Mouse (Mus musculus) liver, embryonic 15.5 days (tissue): ENCODE measurements around the gene Taf9b. TPM values are rescaled to one million over a fixed set of nuclear protein-coding genes. Genes with fewer than 3 reads are reported as not detected.
A peak's percentile ranks its signal among the peaks of the same experiment; 100 is the strongest.

Experiments used
- ATAC-seq: fragments of 200-750 bp; cut with Nextera tagmentation; 2 replicates; pipeline ENCODE4 v1.8.0; 2017; ENCODE audit warnings: moderate number of reproducible peaks, mild to moderate bottlenecking, moderate library complexity; ENCODE audit not compliant: insufficient read depth
- H3K27ac ChIP-seq: fragments of 300-500 bp; sonication (generic); replicated peaks from 2 replicates; pipeline ENCODE4 v1.5.1; 2015; ENCODE audit warnings: mild to moderate bottlenecking, inconsistent platforms
- H3K27me3 ChIP-seq: fragments of 300-500 bp; sonication (generic); 2 replicates; pipeline ENCODE4 v1.6.1; 2015; ENCODE audit warnings: mild to moderate bottlenecking, inconsistent platforms
- H3K36me3 ChIP-seq: fragments of 300-500 bp; sonication (generic); replicated peaks from 2 replicates; pipeline ENCODE4 v1.6.1; 2015; ENCODE audit warnings: moderate library complexity, mild to moderate bottlenecking, inconsistent platforms
- H3K4me1 ChIP-seq: fragments of 300-500 bp; sonication (generic); replicated peaks from 2 replicates; pipeline ENCODE4 v1.6.1; 2015; ENCODE audit warnings: inconsistent platforms
- H3K4me2 ChIP-seq: fragments of 300-500 bp; sonication (generic); 2 replicates; pipeline ENCODE4 v1.6.1; 2015; ENCODE audit warnings: moderate library complexity, mild to moderate bottlenecking, inconsistent platforms
- H3K4me3 ChIP-seq: fragments of 300-500 bp; sonication (generic); replicated peaks from 2 replicates; pipeline ENCODE4 v1.5.1; 2015; ENCODE audit warnings: mild to moderate bottlenecking, inconsistent platforms
- H3K9ac ChIP-seq: fragments of 300-500 bp; sonication (generic); 2 replicates; pipeline ENCODE4 v1.6.1; 2015; ENCODE audit warnings: moderate library complexity, mild to moderate bottlenecking, inconsistent platforms
- H3K9me3 ChIP-seq: fragments of 300-500 bp; sonication (generic); replicated peaks from 2 replicates; pipeline ENCODE4 v1.6.1; 2016; ENCODE audit warnings: inconsistent platforms
- WGBS: fragments of 180-500 bp; shearing (Covaris S2); methylation state at CpG from one replicate; pipeline ENCODE4 v1.1.7; 2015; ENCODE audit warnings: mixed read lengths; ENCODE audit not compliant: insufficient replicate concordance; 5-methylcytosine and 5-hydroxymethylcytosine counted together
- polyA plus RNA-seq: library from polyadenylated mRNA; unstranded; fragments of >200 nt; fragmentation: Nextera tagmentation; extraction: Ambion mirVana; gene quantifications from 2 replicates; pipeline ENCODE4 v1.2.1, GENCODE M21; 2015

Taf9b gene
- polyA plus RNA-seq, 1 experiment from 2014 or later, result 4.2 TPM

DNA sequence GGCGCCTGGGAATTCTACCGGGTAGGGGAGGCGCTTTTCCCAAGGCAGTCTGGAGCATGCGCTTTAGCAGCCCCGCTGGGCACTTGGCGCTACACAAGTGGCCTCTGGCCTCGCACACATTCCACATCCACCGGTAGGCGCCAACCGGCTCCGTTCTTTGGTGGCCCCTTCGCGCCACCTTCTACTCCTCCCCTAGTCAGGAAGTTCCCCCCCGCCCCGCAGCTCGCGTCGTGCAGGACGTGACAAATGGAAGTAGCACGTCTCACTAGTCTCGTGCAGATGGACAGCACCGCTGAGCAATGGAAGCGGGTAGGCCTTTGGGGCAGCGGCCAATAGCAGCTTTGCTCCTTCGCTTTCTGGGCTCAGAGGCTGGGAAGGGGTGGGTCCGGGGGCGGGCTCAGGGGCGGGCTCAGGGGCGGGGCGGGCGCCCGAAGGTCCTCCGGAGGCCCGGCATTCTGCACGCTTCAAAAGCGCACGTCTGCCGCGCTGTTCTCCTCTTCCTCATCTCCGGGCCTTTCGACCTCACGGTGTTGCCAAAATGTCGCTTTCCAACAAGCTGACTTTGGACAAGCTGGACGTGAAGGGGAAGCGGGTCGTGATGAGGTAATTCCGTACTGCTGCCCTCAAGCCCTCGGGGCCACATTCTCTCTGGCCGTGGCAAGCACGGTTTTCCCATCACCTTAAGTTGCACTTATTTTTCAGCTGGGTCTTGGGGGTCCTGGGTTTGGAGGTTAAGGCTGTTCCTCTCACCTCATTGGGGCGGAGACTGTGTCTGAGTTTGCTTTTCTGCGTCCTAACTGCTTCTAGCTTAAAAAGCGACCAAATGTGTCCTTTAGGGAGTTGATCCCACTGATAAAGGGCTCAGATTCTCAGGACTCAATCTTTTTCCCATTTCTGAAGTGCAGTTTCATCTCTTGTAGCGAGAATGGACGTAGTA is 34.0 kb downstream of the Taf9b start, which contains the start of gene Pgk1:
Pgk1 (plus strand) TSS at position 388 of the 937 bp plus-strand sequence.
- Histone ChIP-seq H3K36me3 (no peaks in the 10 kb centered on the region), H3K4me1 (peaks cover 19% of the 10 kb centered on the region), H3K4me3 (peak within 1 kb of the TSS; percentile 63), H3K9me3 (no peaks in the 10 kb centered on the region), H3K9ac (peak within 1 kb of the TSS; percentile 59), H3K27ac (peak within 1 kb of the TSS; percentile 84), H3K27me3 (0 out of 2 replicates have a peak, but pooled peaks cover 3% of the 10 kb centered on the region), H3K4me2 (peak within 1 kb of the TSS; percentile 73)
- WGBS, result 11% methylated on average over 54 of the region's 55 CpGs
- peak; percentile 97 for ATAC-seq

DNA sequence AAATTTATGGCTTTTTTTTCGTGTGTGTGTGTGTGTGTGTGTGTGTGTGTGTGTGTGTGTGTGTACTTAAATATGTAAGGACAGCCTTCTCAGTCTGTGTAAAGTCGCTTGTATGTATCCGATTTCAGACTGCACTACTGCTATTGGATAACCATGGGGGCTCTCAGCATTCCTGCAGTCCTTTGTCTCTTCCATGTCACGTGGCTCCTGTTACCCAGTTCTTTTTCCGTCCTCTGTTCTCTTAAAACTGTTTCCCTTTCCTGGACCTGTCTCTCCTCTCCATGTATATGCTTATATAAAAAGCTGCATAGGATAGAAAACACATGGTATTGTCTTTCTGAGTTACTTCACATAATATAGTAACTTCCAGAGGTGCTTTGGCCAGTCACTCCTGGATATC is 35.3 kb downstream of the Taf9b start:
- 0 out of 2 replicates have a peak overlapping the region, but pooled peaks have one; percentile 73 for H3K4me2 ChIP-seq
- H3K9ac ChIP-seq, result no peak overlapping the region
- no peak overlapping the region for H3K27ac ChIP-seq

DNA sequence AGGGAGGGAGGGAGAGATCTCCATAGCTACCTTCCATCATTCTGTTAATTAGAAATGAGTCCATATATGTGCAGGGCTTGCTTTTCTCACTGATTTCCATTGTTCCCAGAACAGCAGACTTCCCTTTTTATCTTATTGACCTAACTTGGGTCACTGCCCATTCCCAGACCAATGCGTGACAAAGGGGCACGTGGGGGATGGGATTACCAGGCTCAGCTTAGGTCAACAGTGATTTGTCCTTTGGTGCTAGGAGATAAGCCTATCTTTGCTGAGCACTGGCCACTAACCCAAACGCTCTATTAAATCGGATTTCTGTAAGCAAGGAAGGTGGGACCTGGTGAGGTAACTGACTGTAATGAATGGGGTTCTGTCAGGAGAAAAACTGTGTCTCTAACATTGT is 36.7 kb downstream of the Taf9b start:
- H3K4me1 ChIP-seq, result peaks cover 18% of the 10 kb centered on the region
- no peak overlapping the region for H3K9ac ChIP-seq
- 0 out of 2 replicates have a peak, but pooled peaks cover 3% of the 10 kb centered on the region for H3K27me3 ChIP-seq
- H3K4me3 ChIP-seq, result no peak overlapping the region
- WGBS, result 17% methylated on average over 4 of the region's 4 CpGs
- ATAC-seq, result no peak
- no peaks in the 10 kb centered on the region for H3K9me3 ChIP-seq
- no peaks in the 10 kb centered on the region for H3K36me3 ChIP-seq
- no peak overlapping the region for H3K4me2 ChIP-seq
- no peak overlapping the region for H3K27ac ChIP-seq

More for the DNA sequence above, 35.3 kb downstream of the Taf9b start:
- ATAC-seq, result no peak
- Histone ChIP-seq H3K9me3 (no peaks in the 10 kb centered on the region), H3K27me3 (0 out of 2 replicates have a peak, but pooled peaks cover 3% of the 10 kb centered on the region), H3K36me3 (no peaks in the 10 kb centered on the region), H3K4me1 (peaks cover 19% of the 10 kb centered on the region), H3K4me3 (no peak overlapping the region)
- WGBS, result 38% methylated on average over 4 of the region's 5 CpGs

DNA sequence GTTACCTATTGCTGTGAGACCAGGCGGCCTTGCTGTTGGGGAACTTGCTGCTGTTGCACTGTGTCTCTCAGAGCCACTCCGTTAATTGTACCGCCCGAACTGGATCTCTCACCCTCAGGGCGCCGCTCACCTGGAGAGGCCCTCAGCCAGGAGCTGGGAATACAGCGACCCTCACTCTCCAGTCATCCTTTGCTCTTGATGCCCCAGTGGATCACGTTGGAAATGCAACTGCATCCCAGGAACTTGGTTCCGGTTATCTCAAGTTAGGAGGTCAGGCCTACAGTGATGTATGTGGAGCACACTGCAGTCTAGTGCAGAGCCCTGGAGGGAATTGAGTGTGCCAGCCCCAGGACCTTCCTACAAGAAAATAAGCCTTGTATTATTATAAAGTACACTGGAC is 44.6 kb downstream of the Taf9b start:
- 57% methylated on average over 9 of the region's 9 CpGs for WGBS
- Histone ChIP-seq H3K27me3 (no peaks in the 10 kb centered on the region), H3K4me1 (no peaks in the 10 kb centered on the region), H3K4me2 (no peak overlapping the region), H3K4me3 (no peak overlapping the region), H3K9me3 (no peaks in the 10 kb centered on the region), H3K27ac (no peak overlapping the region), H3K9ac (no peak overlapping the region), H3K36me3 (no peaks in the 10 kb centered on the region)
- ATAC-seq, result no peak

DNA sequence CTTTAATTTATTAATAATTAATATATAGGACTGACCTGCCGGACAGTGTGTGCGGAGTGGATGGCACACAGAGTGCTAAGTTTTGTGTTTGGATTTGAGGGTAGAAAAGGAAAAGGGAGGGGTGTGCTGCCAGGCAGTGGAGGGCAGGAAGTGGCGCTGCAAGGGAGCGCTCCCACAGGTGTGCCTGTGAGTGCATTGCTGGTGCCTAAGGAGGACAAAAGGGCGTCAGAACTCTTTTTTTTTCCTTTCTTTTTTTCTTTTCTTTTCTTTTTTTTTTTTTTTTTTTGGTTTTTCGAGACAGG is 49.2 kb downstream of the Taf9b start:
- peak overlapping the region; percentile 57 for H3K4me2 ChIP-seq
- ATAC-seq, result no peak
- whole genome bisulfite sequencing, result 49% methylated on average over 6 of the region's 6 CpGs
- no peaks in the 10 kb centered on the region for H3K4me1 ChIP-seq
- no peaks in the 10 kb centered on the region for H3K36me3 ChIP-seq
- H3K9ac ChIP-seq, result no peak overlapping the region
- H3K27me3 ChIP-seq, result no peaks in the 10 kb centered on the region
- H3K9me3 ChIP-seq, result no peaks in the 10 kb centered on the region
- peak overlapping the region; percentile 37 for H3K4me3 ChIP-seq
- no peak overlapping the region for H3K27ac ChIP-seq

DNA sequence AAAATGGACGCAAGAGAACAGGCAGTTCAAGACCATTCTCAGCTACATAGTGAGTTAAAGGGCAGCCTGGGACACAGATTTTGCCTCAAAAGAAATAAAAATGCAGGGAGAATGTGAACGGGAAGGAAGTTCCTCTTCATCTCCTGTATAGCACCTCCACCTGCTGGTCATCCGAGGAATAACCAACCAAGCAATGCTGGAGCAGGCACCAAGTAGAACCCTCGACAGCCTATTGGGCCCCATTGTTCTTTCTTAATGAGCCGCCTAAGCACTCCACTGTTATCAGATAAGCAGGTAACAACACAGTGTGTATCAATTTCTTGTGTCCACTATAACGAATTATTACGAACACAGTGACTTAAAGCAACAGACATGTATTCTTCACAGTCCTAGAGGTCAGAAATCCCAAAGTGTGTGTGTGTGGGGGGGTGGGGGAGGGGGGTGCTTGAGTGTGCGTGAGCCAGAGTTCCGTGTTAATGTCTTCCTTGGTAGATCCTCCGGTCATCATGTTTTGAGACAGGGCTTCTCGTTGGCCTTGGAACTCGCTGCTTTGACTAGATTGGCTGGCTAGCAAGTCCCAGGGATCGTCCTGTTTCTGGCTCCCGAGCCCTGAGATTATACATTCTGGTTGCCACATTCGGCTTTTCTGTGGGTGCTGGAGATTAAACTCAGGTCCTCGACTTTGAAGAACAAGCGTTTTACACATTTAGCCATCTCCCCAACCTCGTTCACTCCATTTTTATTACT is 49.7 kb downstream of the Taf9b start:
- WGBS, result 21% methylated on average over 18 of the region's 18 CpGs
- ATAC-seq, result peak; percentile 52; the same call in 1 of the 2 replicates
- H3K9ac ChIP-seq, result no peak overlapping the region

DNA sequence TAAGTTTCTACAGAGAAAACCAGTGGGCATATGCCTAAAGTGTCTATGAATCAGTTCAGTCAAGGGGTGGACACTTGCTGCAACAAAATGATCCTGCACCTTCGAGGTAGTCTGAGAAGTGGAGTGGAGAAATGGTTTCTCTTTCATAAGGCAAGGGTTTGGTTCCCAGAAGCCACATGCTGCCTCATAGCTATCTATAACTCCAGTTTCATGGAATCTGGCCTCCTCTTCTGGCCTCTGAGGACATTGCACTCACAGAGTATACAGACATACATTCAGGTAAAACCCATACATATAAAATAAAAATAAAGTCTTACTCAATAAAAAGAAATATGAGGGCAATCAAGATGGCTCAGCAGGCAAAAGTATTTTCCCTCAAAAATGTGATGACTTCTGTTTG is 55.9 kb downstream of the Taf9b start:
- 37% methylated on average over 1 of the region's 1 CpGs for WGBS
- no peak overlapping the region for H3K4me3 ChIP-seq
- no peak for ATAC-seq

More for the DNA sequence above, 49.7 kb downstream of the Taf9b start:
- peak overlapping the region; percentile 57 for H3K4me2 ChIP-seq
- no peaks in the 10 kb centered on the region for H3K9me3 ChIP-seq
- H3K27ac ChIP-seq, result no peak overlapping the region
- H3K36me3 ChIP-seq, result no peaks in the 10 kb centered on the region
- no peaks in the 10 kb centered on the region for H3K27me3 ChIP-seq
- H3K4me1 ChIP-seq, result no peaks in the 10 kb centered on the region
- peak overlapping the region; percentile 37 for H3K4me3 ChIP-seq

DNA sequence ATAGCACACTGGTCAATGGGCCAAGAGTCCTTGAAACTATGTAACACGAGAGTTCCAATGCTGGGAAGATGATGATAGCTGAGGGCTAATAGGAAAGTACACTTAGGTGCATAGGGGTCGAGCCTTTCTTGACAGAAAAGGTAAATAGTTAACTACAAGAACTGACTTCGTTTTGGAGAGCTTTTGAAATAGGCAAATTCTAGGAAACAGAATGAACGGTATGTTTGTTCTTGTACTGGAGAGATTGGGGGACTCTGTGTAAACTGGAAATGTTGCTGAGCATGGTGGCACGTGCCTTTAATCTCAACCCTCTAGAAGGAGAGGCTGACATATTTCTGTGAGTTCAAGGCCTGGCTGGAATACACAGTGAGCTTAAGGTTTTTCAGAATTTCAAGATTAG is 56.4 kb downstream of the Taf9b start:
- Histone ChIP-seq H3K27ac (0 out of 2 replicates have a peak overlapping the region, but pooled peaks have one; percentile 29), H3K4me2 (no peak overlapping the region), H3K4me1 (no peaks in the 10 kb centered on the region), H3K9me3 (no peaks in the 10 kb centered on the region), H3K9ac (no peak overlapping the region), H3K36me3 (no peaks in the 10 kb centered on the region), H3K27me3 (no peaks in the 10 kb centered on the region), H3K4me3 (no peak overlapping the region)
- 51% methylated on average over 5 of the region's 5 CpGs for WGBS
- ATAC-seq, result peak; percentile 59; the same call in 1 of the 2 replicates

More for the DNA sequence above, 55.9 kb downstream of the Taf9b start:
- no peak overlapping the region for H3K9ac ChIP-seq
- no peaks in the 10 kb centered on the region for H3K27me3 ChIP-seq
- H3K4me1 ChIP-seq, result no peaks in the 10 kb centered on the region
- no peaks in the 10 kb centered on the region for H3K36me3 ChIP-seq
- H3K4me2 ChIP-seq, result no peak overlapping the region
- H3K9me3 ChIP-seq, result no peaks in the 10 kb centered on the region
- H3K27ac ChIP-seq, result 0 out of 2 replicates have a peak overlapping the region, but pooled peaks have one; percentile 29

DNA sequence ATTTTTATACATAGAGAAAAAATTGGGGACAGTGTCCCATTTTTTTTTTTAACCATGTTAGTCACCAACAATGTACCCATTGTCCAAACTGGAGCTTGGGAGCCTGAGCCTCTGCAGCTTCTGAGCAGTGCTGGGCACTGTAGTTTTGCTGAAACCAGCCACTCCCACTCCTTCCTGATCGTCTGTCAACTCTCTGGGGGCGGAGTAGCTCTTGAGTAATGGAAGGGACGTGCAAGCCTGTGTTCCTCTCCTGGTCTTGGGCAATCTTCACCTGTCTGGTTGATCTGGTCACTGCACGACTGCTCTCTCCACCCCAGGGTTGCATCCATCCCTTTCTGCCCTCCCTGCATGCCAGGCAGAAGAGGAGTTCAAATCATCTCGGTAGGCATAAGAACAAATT is 57.0 kb downstream of the Taf9b start:
- Histone ChIP-seq H3K27ac (no peak overlapping the region), H3K4me2 (no peak overlapping the region), H3K9me3 (no peaks in the 10 kb centered on the region), H3K36me3 (no peaks in the 10 kb centered on the region), H3K4me1 (no peaks in the 10 kb centered on the region), H3K27me3 (no peaks in the 10 kb centered on the region), H3K4me3 (no peak overlapping the region), H3K9ac (no peak overlapping the region)
- ATAC-seq, result peak; percentile 89
- 24% methylated on average over 5 of the region's 5 CpGs for WGBS
